Mouse (Mus musculus) liver, embryonic 15.5 days (tissue): ENCODE measurements at regions not wholly inside any gene's neighbourhood (a gene's known extent, or its start where the extent isn't known, plus 50 kb on each side); places are given as distances from the start of the nearest gene placed in this dataset.
A peak's percentile ranks its signal among the peaks of the same experiment; 100 is the strongest.
"Not testable (repeated sequence)": the region's sequence is repeated elsewhere in the genome, so short reads cannot be mapped to it uniquely, and the experiment has no call there.

Source experiments
- ATAC-seq: fragments of 200-750 bp; cut with Nextera tagmentation; 2 replicates; pipeline ENCODE4 v1.8.0; 2017; ENCODE audit warnings: moderate number of reproducible peaks, mild to moderate bottlenecking, moderate library complexity; ENCODE audit not compliant: insufficient read depth
- H3K27ac ChIP-seq: fragments of 300-500 bp; sonication (generic); replicated peaks from 2 replicates; pipeline ENCODE4 v1.5.1; 2015; ENCODE audit warnings: mild to moderate bottlenecking, inconsistent platforms
- H3K27me3 ChIP-seq: fragments of 300-500 bp; sonication (generic); 2 replicates; pipeline ENCODE4 v1.6.1; 2015; ENCODE audit warnings: mild to moderate bottlenecking, inconsistent platforms
- H3K36me3 ChIP-seq: fragments of 300-500 bp; sonication (generic); replicated peaks from 2 replicates; pipeline ENCODE4 v1.6.1; 2015; ENCODE audit warnings: moderate library complexity, mild to moderate bottlenecking, inconsistent platforms
- H3K4me1 ChIP-seq: fragments of 300-500 bp; sonication (generic); replicated peaks from 2 replicates; pipeline ENCODE4 v1.6.1; 2015; ENCODE audit warnings: inconsistent platforms
- H3K4me2 ChIP-seq: fragments of 300-500 bp; sonication (generic); 2 replicates; pipeline ENCODE4 v1.6.1; 2015; ENCODE audit warnings: moderate library complexity, mild to moderate bottlenecking, inconsistent platforms
- H3K4me3 ChIP-seq: fragments of 300-500 bp; sonication (generic); replicated peaks from 2 replicates; pipeline ENCODE4 v1.5.1; 2015; ENCODE audit warnings: mild to moderate bottlenecking, inconsistent platforms
- H3K9ac ChIP-seq: fragments of 300-500 bp; sonication (generic); 2 replicates; pipeline ENCODE4 v1.6.1; 2015; ENCODE audit warnings: moderate library complexity, mild to moderate bottlenecking, inconsistent platforms
- H3K9me3 ChIP-seq: fragments of 300-500 bp; sonication (generic); replicated peaks from 2 replicates; pipeline ENCODE4 v1.6.1; 2016; ENCODE audit warnings: inconsistent platforms
- WGBS: fragments of 180-500 bp; shearing (Covaris S2); methylation state at CpG from one replicate; pipeline ENCODE4 v1.1.7; 2015; ENCODE audit warnings: mixed read lengths; ENCODE audit not compliant: insufficient replicate concordance; 5-methylcytosine and 5-hydroxymethylcytosine counted together

- Histone ChIP-seq H3K27ac (no peak overlapping the region), H3K4me2 (no peak overlapping the region), H3K4me1 (no peaks in the 10 kb centered on the region), H3K36me3 (no peaks in the 10 kb centered on the region), H3K27me3 (no peaks in the 10 kb centered on the region), H3K4me3 (no peak overlapping the region), H3K9ac (no peak overlapping the region), H3K9me3 (no peaks in the 10 kb centered on the region)
- 58% methylated on average over 3 of the region's 3 CpGs for WGBS
- ATAC-seq, result no peak
These were observed 137.6 kb upstream of the Adgra3 start for GRCm38 (mm10) chr5:50196423-50196822.

GRCm38 (mm10) chr5:50195993-50196392 lies 137.2 kb upstream of the Adgra3 start:
- H3K27me3 ChIP-seq, result no peaks in the 10 kb centered on the region
- no peak overlapping the region for H3K9ac ChIP-seq
- 54% methylated on average over 3 of the region's 3 CpGs for WGBS
- H3K4me2 ChIP-seq, result no peak overlapping the region
- H3K27ac ChIP-seq, result no peak overlapping the region
- no peak overlapping the region for H3K4me3 ChIP-seq
- no peaks in the 10 kb centered on the region for H3K36me3 ChIP-seq
- no peak for ATAC-seq
- H3K9me3 ChIP-seq, result no peaks in the 10 kb centered on the region
- H3K4me1 ChIP-seq, result no peaks in the 10 kb centered on the region

- no peak overlapping the region for H3K4me3 ChIP-seq
- no peak overlapping the region for H3K4me2 ChIP-seq
- H3K27me3 ChIP-seq, result no peaks in the 10 kb centered on the region
- no peaks in the 10 kb centered on the region for H3K9me3 ChIP-seq
- no peak for ATAC-seq
- H3K4me1 ChIP-seq, result no peaks in the 10 kb centered on the region
- no peak overlapping the region for H3K27ac ChIP-seq
- H3K9ac ChIP-seq, result no peak overlapping the region
- H3K36me3 ChIP-seq, result no peaks in the 10 kb centered on the region
These were observed 130.6 kb upstream of the Adgra3 start for GRCm38 (mm10) chr5:50189394-50189793.

GRCm38 (mm10) chr5:50182721-50183120 lies 123.9 kb upstream of the Adgra3 start:
- Histone ChIP-seq H3K36me3 (no peaks in the 10 kb centered on the region), H3K9ac (no peak overlapping the region), H3K4me1 (no peaks in the 10 kb centered on the region), H3K27me3 (no peaks in the 10 kb centered on the region), H3K27ac (no peak overlapping the region), H3K4me3 (no peak overlapping the region), H3K9me3 (no peaks in the 10 kb centered on the region), H3K4me2 (no peak overlapping the region)
- 62% methylated on average over 6 of the region's 6 CpGs for WGBS
- ATAC-seq, result no peak

- Histone ChIP-seq H3K27ac (no peak overlapping the region), H3K4me2 (no peak overlapping the region), H3K27me3 (no peaks in the 10 kb centered on the region), H3K9ac (no peak overlapping the region), H3K9me3 (no peaks in the 10 kb centered on the region), H3K4me1 (peaks cover 27% of the 10 kb centered on the region), H3K4me3 (no peak overlapping the region), H3K36me3 (no peaks in the 10 kb centered on the region)
- no peak for ATAC-seq
- 38% methylated on average over 1 of the region's 1 CpGs for WGBS
These were observed 97.8 kb upstream of the Adgra3 start for GRCm38 (mm10) chr5:50156557-50156956.

- not testable (repeated sequence) for H3K4me3 ChIP-seq, H3K27me3 ChIP-seq, H3K36me3 ChIP-seq, H3K4me2 ChIP-seq, H3K9ac ChIP-seq, H3K9me3 ChIP-seq
- Histone ChIP-seq H3K27ac (peak overlapping the region; percentile 24; the same call in 1 of the 2 replicates), H3K4me1 (peaks cover 27% of the 10 kb centered on the region)
- WGBS, result 26% methylated on average over 2 of the region's 2 CpGs
- ATAC-seq, result peak; percentile 93
These were observed 96.5 kb upstream of the Adgra3 start for GRCm38 (mm10) chr5:50155170-50155860.

- Histone ChIP-seq H3K4me1 (peaks cover 8% of the 10 kb centered on the region; the same call in 1 of the 2 replicates), H3K27ac (no peak overlapping the region), H3K36me3 (no peaks in the 10 kb centered on the region), H3K4me2 (no peak overlapping the region), H3K9me3 (no peaks in the 10 kb centered on the region), H3K27me3 (0 out of 2 replicates have a peak, but pooled peaks cover 3% of the 10 kb centered on the region), H3K4me3 (no peak overlapping the region), H3K9ac (no peak overlapping the region)
- no peak for ATAC-seq
- WGBS, result 56% methylated on average over 3 of the region's 3 CpGs
These were observed 88.1 kb upstream of the Adgra3 start for GRCm38 (mm10) chr5:50146926-50147325.

- Histone ChIP-seq H3K27me3 (0 out of 2 replicates have a peak, but pooled peaks cover 3% of the 10 kb centered on the region), H3K9ac (no peak overlapping the region), H3K4me1 (peaks cover 8% of the 10 kb centered on the region; the same call in 1 of the 2 replicates), H3K36me3 (no peaks in the 10 kb centered on the region), H3K4me2 (no peak overlapping the region), H3K9me3 (no peaks in the 10 kb centered on the region), H3K27ac (no peak overlapping the region), H3K4me3 (no peak overlapping the region)
- ATAC-seq, result peak; percentile 84
- WGBS, result 51% methylated on average over 2 of the region's 2 CpGs
These were observed 86.8 kb upstream of the Adgra3 start for GRCm38 (mm10) chr5:50145458-50146083.

- Histone ChIP-seq H3K27me3 (no peaks in the 10 kb centered on the region), H3K4me2 (peak overlapping the region; percentile 43), H3K36me3 (no peaks in the 10 kb centered on the region), H3K4me3 (no peak overlapping the region), H3K4me1 (peaks cover 45% of the 10 kb centered on the region), H3K27ac (peak overlapping the region; percentile 76), H3K9ac (no peak overlapping the region), H3K9me3 (no peaks in the 10 kb centered on the region)
- ATAC-seq, result peak; percentile 50
- WGBS, result 18% methylated on average over 2 of the region's 2 CpGs
These were observed 71.4 kb upstream of the Adgra3 start for GRCm38 (mm10) chr5:50130202-50130601.

- Histone ChIP-seq H3K4me2 (no peak overlapping the region), H3K4me1 (peaks cover 55% of the 10 kb centered on the region)
- ATAC-seq, result no peak
These were observed 70.2 kb upstream of the Adgra3 start for GRCm38 (mm10) chr5:50128972-50129371.

GRCm38 (mm10) chr5:50126594-50126993 lies 67.8 kb upstream of the Adgra3 start:
- Histone ChIP-seq H3K27me3 (no peaks in the 10 kb centered on the region), H3K4me3 (no peak overlapping the region), H3K4me1 (peaks cover 64% of the 10 kb centered on the region), H3K27ac (peak overlapping the region; percentile 86), H3K36me3 (no peaks in the 10 kb centered on the region), H3K4me2 (peak overlapping the region; percentile 58), H3K9ac (no peak overlapping the region), H3K9me3 (no peaks in the 10 kb centered on the region)
- peak; percentile 56 for ATAC-seq
- WGBS, result 69% methylated on average over 2 of the region's 2 CpGs

More at GRCm38 (mm10) chr5:50128972-50129371, 70.2 kb upstream of the Adgra3 start:
- H3K36me3 ChIP-seq, result no peaks in the 10 kb centered on the region
- WGBS, result 25% methylated on average over 3 of the region's 3 CpGs
- H3K27ac ChIP-seq, result peak overlapping the region; percentile 76
- no peaks in the 10 kb centered on the region for H3K9me3 ChIP-seq
- no peak overlapping the region for H3K4me3 ChIP-seq
- no peak overlapping the region for H3K9ac ChIP-seq
- no peaks in the 10 kb centered on the region for H3K27me3 ChIP-seq
